Mouse (Mus musculus) CD8-positive naive resting alpha-beta T cell, adult 57 days (primary cell): ENCODE measurements around the gene Oxsm. TPM values are rescaled to one million over a fixed set of nuclear protein-coding genes. Genes with fewer than 3 reads are reported as not detected.

Experiments used
- total RNA-seq: library from RNA; stranded (reverse); gene quantifications from one replicate; pipeline ENCODE4 v1.2.4, GENCODE M21; 2023

Oxsm gene
- 6.4 TPM for total RNA-seq

GRCm38 (mm10) chr14:16249171-16249874, at the start of gene Oxsm, which contains the start of gene Ngly1:
TSS of gene Oxsm (minus strand) at chr14:16249808.
TSS of gene Ngly1 (plus strand) at chr14:16249280.

Other genes starting within 250 kb of the Oxsm start
- 61.0 TPM for gene Ngly1, start 528 bp downstream of the Oxsm start, total RNA-seq
- 238 TPM for gene Top2b, start 115.4 kb upstream of the Oxsm start, total RNA-seq